8 mouse cellular contexts compared by ENCODE assay signal in the genomic region with DNA sequence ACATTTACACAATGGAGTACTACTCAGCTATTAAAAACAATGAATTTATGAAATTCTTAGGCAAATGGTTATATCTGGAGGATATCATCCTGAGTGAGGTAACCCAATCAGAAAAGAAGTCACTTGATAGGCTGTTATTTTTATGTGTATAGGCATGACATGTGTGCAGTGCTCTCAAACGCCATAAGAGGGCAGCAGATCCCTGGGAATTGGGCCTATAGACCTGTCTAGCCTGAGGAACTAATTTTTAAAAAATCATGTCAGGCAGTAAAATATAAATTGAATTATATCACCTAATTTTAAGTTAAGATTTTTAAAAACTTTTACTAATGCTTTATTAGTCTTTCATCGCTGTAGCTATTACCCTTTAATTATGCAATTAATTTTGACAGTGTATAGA. TPM values are rescaled to one million over a fixed set of nuclear protein-coding genes. Genes with fewer than 3 reads are reported as not detected.
A peak's percentile ranks its signal among the peaks of the same experiment; 100 is the strongest.
DNase-seq lines count a peak whose midpoint lies in the region; ATAC-seq and TF ChIP-seq lines count a peak whose summit lies in the region.
"Not testable (repeated sequence)": the region's sequence is repeated elsewhere in the genome, so short reads cannot be mapped to it uniquely, and the experiment has no call there.

No protein-coding gene starts in this region.

- ATAC-seq in CD4-positive, CD25-positive, alpha-beta regulatory T cell, adult 4 months, result peak; percentile 75
- peak; percentile 84 for ATAC-seq in neutrophil, adult 5-6 weeks (ENCODE audit: extremely low read depth, insufficient number of reproducible peaks, low FRiP score, poor library complexity, severe bottlenecking)

- WGBS in lung, adult 2 months, result 52% methylated on average over 2 of the region's 2 CpGs

- H3K4me1 ChIP-seq in lung, adult 2 months (ENCODE audit: control insufficient read depth, insufficient read depth, low read length), result not testable (repeated sequence)

- TF ChIP-seq CTCF in lung, adult 2 months (IDR thresholded peaks at IDR 0.05; ENCODE audit: insufficient read depth, low read length), result peak; percentile 45

- DNase-seq in adrenal gland, adult 2 months, result peak; percentile 54
- DNase-seq in embryo, embryonic 11 days, result peak; percentile 54
- DNase-seq in heart, postnatal 14 days, result peak; percentile 38 to 68
- DNase-seq in kidney, postnatal 25 days, result peak; percentile 59 to 69
- not testable (repeated sequence) for DNase-seq in lung, adult 2 months
- peak; percentile 7 to 28 for DNase-seq in thymus, adult 18-20 months

- not testable (repeated sequence) for H3K4me3 ChIP-seq in lung, adult 2 months (replicated peaks; ENCODE audit: extremely low read depth, low read depth, low read length)

- intact Hi-C loops in heart, postnatal 14 days (cut with DNase I), result not testable (repeated sequence)

- not testable (repeated sequence) for TF ChIP-seq POLR2A in lung, adult 2 months (IDR thresholded peaks at IDR 0.05; ENCODE audit: borderline replicate concordance, extremely low read depth, low read depth, low read length)

RNA-seq across cellular contexts. Expression of a gene that starts 4.4 kb away (rescaled TPM):
- 100 to 1,000 TPM; 134 to 146 TPM for polyA plus RNA-seq in CD4-positive, CD25-positive, alpha-beta regulatory T cell, adult 4 months (2017; shearing (Covaris generic))
- 10 to 100 TPM; 78.9 to 85.8 TPM for total RNA-seq in adrenal gland, adult 2 months (2021)
- 26.9 and 34.0 TPM in 2 replicates for polyA plus RNA-seq in adrenal gland, adult 2 months (2012; rRNA removed)
- 10 to 100 TPM; 50.1 to 51.6 TPM for total RNA-seq in heart, postnatal 14 days (2021)
- 23.5 and 28.7 TPM in 2 replicates for polyA plus RNA-seq in lung, adult 2 months (2012; rRNA removed)
- 33.2 and 36.5 TPM in 2 replicates for total RNA-seq in neutrophil, adult 5-6 weeks (2017)

RNA-seq across cellular contexts. Expression of a gene that starts 10.6 kb away (rescaled TPM):
- 10 to 100 TPM in 1 of 2 experiments, 1 to 10 TPM in 1; 6.9 to 10.9 TPM for polyA plus RNA-seq in CD4-positive, CD25-positive, alpha-beta regulatory T cell, adult 4 months (2017; shearing (Covaris generic))
- 10 to 100 TPM; 26.1 to 33.4 TPM for total RNA-seq in adrenal gland, adult 2 months (2021)
- polyA plus RNA-seq in adrenal gland, adult 2 months (2012; rRNA removed), result 11.0 and 12.5 TPM in 2 replicates
- 10 to 100 TPM; 29.3 to 33.2 TPM for total RNA-seq in heart, postnatal 14 days (2021)
- 5.1 and 5.9 TPM in 2 replicates for polyA plus RNA-seq in lung, adult 2 months (2012; rRNA removed)
- 46.5 and 64.0 TPM in 2 replicates for total RNA-seq in neutrophil, adult 5-6 weeks (2017)

RNA-seq across cellular contexts. Expression of a gene that starts 32.8 kb away (rescaled TPM):
- 10 to 100 TPM; 37.0 to 47.0 TPM for polyA plus RNA-seq in CD4-positive, CD25-positive, alpha-beta regulatory T cell, adult 4 months (2017; shearing (Covaris generic))
- total RNA-seq in adrenal gland, adult 2 months (2021), result 100 to 1,000 TPM; 100 to 104 TPM
- polyA plus RNA-seq in adrenal gland, adult 2 months (2012; rRNA removed), result 57.4 and 61.3 TPM in 2 replicates
- 10 to 100 TPM; 62.6 to 68.7 TPM for total RNA-seq in heart, postnatal 14 days (2021)
- 18.2 and 23.3 TPM in 2 replicates for polyA plus RNA-seq in lung, adult 2 months (2012; rRNA removed)
- 34.4 and 35.7 TPM in 2 replicates for total RNA-seq in neutrophil, adult 5-6 weeks (2017)
